Mouse (Mus musculus) CH12.LX (cell line): Measurements from ENCODE around the gene Hnrnpa3. TPM values are rescaled to one million over a fixed set of nuclear protein-coding genes. Genes with fewer than 3 reads are reported as not detected.
"Not testable (repeated sequence)": the region's sequence is repeated elsewhere in the genome, so short reads cannot be mapped to it uniquely, and the experiment has no call there.

Source experiments
- DNase-seq: peaks from one replicate; pipeline ENCODE4 v3.0.0-alpha.2; 2013; ENCODE audit errors: extremely low read depth
- H3K27ac ChIP-seq: 2 replicates; pipeline ENCODE4 v1.5.1; 2012; ENCODE audit warnings: low read depth, mild to moderate bottlenecking, control low read depth, moderate library complexity; ENCODE audit not compliant: insufficient read depth
- H3K27me3 ChIP-seq: replicated peaks from 2 replicates; pipeline ENCODE3; 2012; ENCODE audit warnings: inconsistent platforms
- H3K36me3 ChIP-seq, 2 experiments: replicated peaks in 1 of 2; 2 replicates each; pipeline versions ENCODE3 to v1.6.1; 2012; ENCODE audit warnings: inconsistent platforms in 1 of 2, low read length in 1 of 2, mild to moderate bottlenecking in 1 of 2, mixed read lengths in 1 of 2, moderate library complexity in 1 of 2; ENCODE audit not compliant: control insufficient read depth in 1 of 2, insufficient read depth in 1 of 2
- H3K4me1 ChIP-seq, 2 experiments: 2 replicates each; pipeline ENCODE4 v1.6.1; 2012; ENCODE audit warnings: inconsistent platforms in 1 of 2, moderate library complexity in 1 of 2; ENCODE audit not compliant: insufficient read depth in 2 of 2, control insufficient read depth in 1 of 2
- H3K4me2 ChIP-seq: 2 replicates; pipeline ENCODE4 v1.6.1; 2012; ENCODE audit warnings: low read depth, mild to moderate bottlenecking, control low read depth; ENCODE audit not compliant: poor library complexity, insufficient read depth, severe bottlenecking
- H3K4me3 ChIP-seq, 3 experiments: fragments of 150-350 bp in 1 of 3; sonication (generic) in 1 of 3; replicated peaks in 1 of 3; 2 replicates each; pipeline versions ENCODE3 to v1.5.1; 2011 to 2012; ENCODE audit warnings: low read depth in 2 of 3, low read length in 2 of 3, mild to moderate bottlenecking in 2 of 3, moderate library complexity in 2 of 3, control low read depth in 1 of 3, improper control_type of control experiment in 1 of 3, inconsistent platforms in 1 of 3, mixed read lengths in 1 of 3; ENCODE audit not compliant: poor library complexity in 1 of 3
- H3K79me2 ChIP-seq: replicated peaks from 2 replicates; pipeline ENCODE4 v1.6.1; 2012; ENCODE audit warnings: mild to moderate bottlenecking, moderate library complexity; ENCODE audit not compliant: control insufficient read depth, poor library complexity, insufficient read depth, severe bottlenecking; ENCODE audit errors: extremely low read depth
- H3K9ac ChIP-seq: 2 replicates; pipeline ENCODE4 v1.6.1; 2012; ENCODE audit warnings: low read depth, mild to moderate bottlenecking, control low read depth, moderate library complexity; ENCODE audit not compliant: insufficient read depth
- H3K9me3 ChIP-seq: replicated peaks from 2 replicates; pipeline ENCODE3; 2012; ENCODE audit warnings: low read length, inconsistent platforms, mixed read lengths
- CHD1 ChIP-seq: IDR thresholded peaks from 2 replicates; pipeline ENCODE4 v1.6.1; 2012; ENCODE audit warnings: low read depth, low read length, improper control_type of control experiment, inconsistent platforms
- CTCF ChIP-seq, 2 experiments: IDR thresholded peaks in 1 of 2; conservative IDR thresholded peaks in 1 of 2; 2 replicates each; pipeline ENCODE4 v1.5.1; 2011 to 2012; ENCODE audit warnings: low read depth in 2 of 2, low read length in 2 of 2, improper control_type of control experiment in 1 of 2, inconsistent platforms in 1 of 2, mild to moderate bottlenecking in 1 of 2, moderate library complexity in 1 of 2
- ETS1 ChIP-seq: conservative IDR thresholded peaks from 2 replicates; pipeline ENCODE4 v1.6.1; 2012; ENCODE audit warnings: low read depth, mild to moderate bottlenecking, inconsistent platforms, low read length, improper control_type of control experiment, moderate library complexity
- GABPA ChIP-seq: IDR thresholded peaks from 2 replicates; pipeline ENCODE4 v1.6.1; 2012; ENCODE audit warnings: low read depth, low read length, improper control_type of control experiment, inconsistent platforms; ENCODE audit not compliant: insufficient replicate concordance
- JUND ChIP-seq: conservative IDR thresholded peaks from 2 replicates; pipeline ENCODE4 v1.6.1; 2011; ENCODE audit warnings: low read depth, low read length, improper control_type of control experiment
- MEF2A ChIP-seq: IDR thresholded peaks from 2 replicates; pipeline ENCODE4 v1.6.1; 2014; ENCODE audit warnings: low read depth, mild to moderate bottlenecking, inconsistent platforms, low read length, improper control_type of control experiment, borderline replicate concordance
- MXI1 ChIP-seq: IDR thresholded peaks from 2 replicates; pipeline ENCODE4 v1.6.1; 2011; ENCODE audit warnings: mild to moderate bottlenecking, low read depth, low read length, improper control_type of control experiment
- NELFE ChIP-seq: IDR thresholded peaks from 2 replicates; pipeline ENCODE4 v1.6.1; 2011; ENCODE audit warnings: low read depth, low read length, improper control_type of control experiment
- RAD21 ChIP-seq: IDR thresholded peaks from 2 replicates; pipeline ENCODE4 v1.6.1; 2011; ENCODE audit warnings: low read depth, mild to moderate bottlenecking, low read length, improper control_type of control experiment, moderate library complexity
- SIN3A ChIP-seq: IDR thresholded peaks from 2 replicates; pipeline ENCODE4 v1.6.1; 2012; ENCODE audit warnings: low read length, improper control_type of control experiment, inconsistent platforms
- SMC3 ChIP-seq: IDR thresholded peaks from 2 replicates; pipeline ENCODE4 v1.6.1; 2011; ENCODE audit warnings: low read depth, low read length, improper control_type of control experiment
- TBP ChIP-seq: conservative IDR thresholded peaks from 2 replicates; pipeline ENCODE4 v1.6.1; 2011; ENCODE audit warnings: low read depth, low read length, improper control_type of control experiment
- TCF12 ChIP-seq: IDR thresholded peaks from 2 replicates; pipeline ENCODE4 v1.6.1; 2014; ENCODE audit warnings: low read depth, mild to moderate bottlenecking, inconsistent platforms, low read length, improper control_type of control experiment
- USF2 ChIP-seq: conservative IDR thresholded peaks from 2 replicates; pipeline ENCODE4 v1.6.1; 2011; ENCODE audit warnings: low read depth, low read length, improper control_type of control experiment
- ZKSCAN1 ChIP-seq: IDR thresholded peaks from 2 replicates; pipeline ENCODE4 v1.6.1; 2012; ENCODE audit warnings: low read depth, inconsistent platforms, low read length, improper control_type of control experiment, borderline replicate concordance
- dilution Hi-C: fragments of 300-500 bp; cut with MboI; formaldehyde crosslinking; loops from 2 replicates; pipeline ENCODE4 v1.14.3; 2020; ENCODE audit warnings: low sequenced_read_pairs; ENCODE audit not compliant: extremely low pct_unique_long_range_greater_than_20kb, extremely low pct_ligation_motif_present
- in situ Hi-C: fragments of 300-500 bp; cut with MboI; formaldehyde crosslinking; loops from 3 replicates; pipeline ENCODE4 v1.14.3; 2019; ENCODE audit warnings: low sequenced_read_pairs, low pct_ligation_motif_present, low pct_unique_long_range_greater_than_20kb, mixed read lengths
- polyA plus RNA-seq: library from polyadenylated mRNA; unstranded; fragments of >175 nt; gene quantifications from 2 replicates; pipeline ENCODE4 v1.2.1, GENCODE M21; 2012; ENCODE audit warnings: low read depth; ENCODE audit not compliant: insufficient read length
- total RNA-seq, 2 experiments: library from RNA; depleted of rRNA; stranded (reverse); fragments of 300-350 nt in 1 of 2; fragments of >200 nt in 1 of 2; gene quantifications; 2 replicates each; pipeline ENCODE4 v1.2.3; 2012 to 2014

Hnrnpa3 gene
- total and polyA plus RNA-seq, 3 experiments, result 83.1 to 373 (median 229) TPM

GRCm38 (mm10) chr2:75610602-75611001, 48.5 kb upstream of the Hnrnpa3 start:
- H3K4me2 ChIP-seq, H3K36me3 ChIP-seq, H3K27ac ChIP-seq, H3K27me3 ChIP-seq, dilution Hi-C loops, H3K79me2 ChIP-seq, H3K4me3 ChIP-seq, H3K9ac ChIP-seq, DNase-seq, H3K9me3 ChIP-seq: not testable (repeated sequence)
- TF ChIP-seq SMC3 (0 out of 2 replicates have a peak, but pooled peaks have one; percentile 4), CTCF (conservative IDR thresholded peaks at IDR 0.05 in 1 of 2, IDR thresholded peaks at IDR 0.05 in 1 of 2; ENCODE audit: low read depth in 2 of 2, low read length in 2 of 2) (peak in 1 of 2 experiments; percentile 16; a peak in 1 of 4 replicates), RAD21 (peak; percentile 1)
- in situ Hi-C loops, result loop anchor here (5.0 to 10.0 kb wide), 3 partner anchors 172 to 344 kb away; no protein-coding TSS in a partner anchor
- peaks cover 8 to 34% of the 10 kb centered on the region in 2 experiments for H3K4me1 ChIP-seq

- no peaks in the 10 kb centered on the region for H3K9me3 ChIP-seq
- dilution Hi-C loops (no loop called here), in situ Hi-C loops (loop anchor here (5.0 to 10.0 kb wide), 3 partner anchors 171 to 344 kb away; no protein-coding TSS in a partner anchor)
- H3K36me3 ChIP-seq, result no peaks in the 10 kb centered on the region
- H3K9ac ChIP-seq, result no peak overlapping the region
- no peak overlapping the region for H3K4me2 ChIP-seq
- H3K4me1 ChIP-seq, result peaks cover 7 to 31% of the 10 kb centered on the region in 2 experiments
- no peaks in the 10 kb centered on the region for H3K79me2 ChIP-seq
- H3K4me3 ChIP-seq, result no peak overlapping the region
- no peak for TF ChIP-seq SIN3A
- TF ChIP-seq JUND, result no peak
- no peak for TF ChIP-seq TBP
- no peak for TF ChIP-seq MXI1
- TF ChIP-seq CHD1, result no peak
- TF ChIP-seq TCF12, result no peak
- no peak for TF ChIP-seq GABPA
- no peak for TF ChIP-seq ZKSCAN1
- TF ChIP-seq NELFE, result no peak
- TF ChIP-seq ETS1, result no peak
- no peak for TF ChIP-seq USF2
- no peak for TF ChIP-seq MEF2A
- H3K27me3 ChIP-seq, result no peaks in the 10 kb centered on the region
- no peak overlapping the region for H3K27ac ChIP-seq
- DNase-seq, result no peak
Measured at GRCm38 (mm10) chr2:75611041-75611805, 47.8 kb upstream of the Hnrnpa3 start.
